Mouse (Mus musculus): Measurements from ENCODE around the gene Jmjd7.

- TF ChIP-seq CTCF (IDR thresholded peaks at IDR 0.05; ENCODE audit: extremely low read depth, insufficient read depth, insufficient read length, insufficient replicate concordance) (no peak), POLR2A (IDR thresholded peaks at IDR 0.05; ENCODE audit: low read depth, low read length) (no peak)
Observed at GRCm38 (mm10) chr2:120060651-120061050, 33.4 kb downstream of the Jmjd7 start.

All from spleen, adult 2 months (tissue).